Mouse (Mus musculus): ENCODE data around the gene Edrf1.

GRCm38 (mm10) chr7:133684701-133685100 lies 47.4 kb downstream of the Edrf1 start:
- TF ChIP-seq CTCF (IDR thresholded peaks at IDR 0.05; ENCODE audit: low read depth, low read length) = no peak
- TF ChIP-seq POLR2A (IDR thresholded peaks at IDR 0.05; ENCODE audit: extremely low read depth, insufficient read depth, low read length) = no peak

Measured in liver, adult 2 months (tissue).